Mouse (Mus musculus) MEL (cell line): ENCODE data around the gene Odf4. TPM values are rescaled to one million over a fixed set of nuclear protein-coding genes. Genes with fewer than 3 reads are reported as not detected.

Experiments
- DNase-seq: peaks from one replicate; pipeline ENCODE4 v3.0.0; 2011; ENCODE audit warnings: low read depth, low spot score
- H3K27ac ChIP-seq: 2 replicates; pipeline ENCODE4 v1.5.1; 2012; ENCODE audit warnings: low read depth, mild to moderate bottlenecking, control low read depth, low read length, moderate library complexity; ENCODE audit not compliant: control insufficient read depth
- H3K27me3 ChIP-seq, 2 experiments: fragments of 150-350 bp in 1 of 2; sonication (generic) in 1 of 2; 2 replicates each; pipeline ENCODE4 v1.6.1; 2012; ENCODE audit warnings: low read length in 2 of 2, mild to moderate bottlenecking in 2 of 2, improper control_type of control experiment in 1 of 2, moderate library complexity in 1 of 2; ENCODE audit not compliant: insufficient read depth in 2 of 2, control insufficient read depth in 1 of 2
- H3K36me3 ChIP-seq, 2 experiments: 2 replicates each; pipeline ENCODE4 v1.6.1; 2012 to 2014; ENCODE audit warnings: low read length in 2 of 2, improper control_type of control experiment in 1 of 2, inconsistent platforms in 1 of 2, mild to moderate bottlenecking in 1 of 2; ENCODE audit not compliant: insufficient read depth in 2 of 2, control insufficient read depth in 1 of 2
- H3K4me1 ChIP-seq, 2 experiments: fragments of 150-350 bp in 1 of 2; sonication (generic) in 1 of 2; 2 replicates each; pipeline ENCODE4 v1.6.1; 2012; ENCODE audit warnings: low read length in 2 of 2, improper control_type of control experiment in 1 of 2, mild to moderate bottlenecking in 1 of 2; ENCODE audit not compliant: insufficient read depth in 2 of 2, control insufficient read depth in 1 of 2
- H3K4me3 ChIP-seq, 2 experiments: fragments of 150-350 bp in 1 of 2; sonication (generic) in 1 of 2; 2 replicates each; pipeline ENCODE4 v1.5.1; 2012; ENCODE audit warnings: low read depth in 2 of 2, low read length in 2 of 2, mild to moderate bottlenecking in 2 of 2, moderate library complexity in 2 of 2, control low read depth in 1 of 2, improper control_type of control experiment in 1 of 2; ENCODE audit not compliant: control insufficient read depth in 1 of 2, insufficient read depth in 1 of 2
- H3K79me2 ChIP-seq: 2 replicates; pipeline ENCODE4 v1.6.1; 2012; ENCODE audit warnings: mild to moderate bottlenecking, low read length, moderate library complexity; ENCODE audit not compliant: control insufficient read depth, poor library complexity, insufficient read depth
- H3K9ac ChIP-seq: 2 replicates; pipeline ENCODE4 v1.6.1; 2012; ENCODE audit warnings: low read depth, mild to moderate bottlenecking, control low read depth, low read length, moderate library complexity; ENCODE audit not compliant: control insufficient read depth, poor library complexity, severe bottlenecking
- H3K9me3 ChIP-seq: fragments of 150-350 bp; sonication (generic); replicated peaks from 2 replicates; pipeline ENCODE4 v1.6.1; 2012; ENCODE audit warnings: mild to moderate bottlenecking, low read length, improper control_type of control experiment, moderate library complexity; ENCODE audit not compliant: insufficient read depth
- CHD1 ChIP-seq: IDR thresholded peaks from 2 replicates; pipeline ENCODE4 v1.6.1; 2012; ENCODE audit warnings: low read depth, mild to moderate bottlenecking, inconsistent platforms, low read length, improper control_type of control experiment
- CTCF ChIP-seq, 3 experiments: IDR thresholded peaks in 2 of 3; conservative IDR thresholded peaks in 1 of 3; 2 replicates each; pipeline ENCODE4 v1.5.1; 2011 to 2012; ENCODE audit warnings: low read length in 3 of 3, low read depth in 2 of 3, mild to moderate bottlenecking in 2 of 3, improper control_type of control experiment in 1 of 3, inconsistent platforms in 1 of 3, mixed read lengths in 1 of 3, moderate library complexity in 1 of 3; ENCODE audit not compliant: control insufficient read depth in 1 of 3, insufficient read depth in 1 of 3, poor library complexity in 1 of 3, severe bottlenecking in 1 of 3
- GABPA ChIP-seq: IDR thresholded peaks from 2 replicates; pipeline ENCODE4 v1.6.1; 2012; ENCODE audit warnings: low read depth, mild to moderate bottlenecking, inconsistent platforms, low read length, improper control_type of control experiment, moderate library complexity
- GATA1 ChIP-seq: IDR thresholded peaks from 2 replicates; pipeline ENCODE4 v1.6.1; 2011; ENCODE audit warnings: low read depth, low read length, improper control_type of control experiment
- MAX ChIP-seq: IDR thresholded peaks from 2 replicates; pipeline ENCODE4 v1.6.1; 2011; ENCODE audit warnings: low read length, improper control_type of control experiment
- MEF2A ChIP-seq: IDR thresholded peaks from 2 replicates; pipeline ENCODE4 v1.6.1; 2014; ENCODE audit warnings: low read depth, mild to moderate bottlenecking, inconsistent platforms, low read length, improper control_type of control experiment; ENCODE audit not compliant: poor library complexity, insufficient replicate concordance, severe bottlenecking; ENCODE audit errors: extremely low read depth
- MXI1 ChIP-seq: IDR thresholded peaks from 2 replicates; pipeline ENCODE4 v1.6.1; 2011; ENCODE audit warnings: mild to moderate bottlenecking, low read depth, low read length, improper control_type of control experiment
- NRF1 ChIP-seq: IDR thresholded peaks from 2 replicates; pipeline ENCODE4 v1.6.1; 2014; ENCODE audit warnings: low read depth, mild to moderate bottlenecking, inconsistent platforms, low read length, improper control_type of control experiment, moderate library complexity; ENCODE audit not compliant: poor library complexity, insufficient read depth, severe bottlenecking
- TCF12 ChIP-seq: IDR thresholded peaks from 2 replicates; pipeline ENCODE4 v1.6.1; 2014; ENCODE audit warnings: low read depth, mild to moderate bottlenecking, inconsistent platforms, low read length, improper control_type of control experiment, moderate library complexity
- USF1 ChIP-seq: IDR thresholded peaks from 2 replicates; pipeline ENCODE4 v1.6.1; 2014; ENCODE audit warnings: low read depth, mild to moderate bottlenecking, inconsistent platforms, low read length, improper control_type of control experiment, moderate library complexity
- ZC3H11A ChIP-seq: IDR thresholded peaks from 2 replicates; pipeline ENCODE4 v1.6.1; 2012; ENCODE audit warnings: low read depth, mild to moderate bottlenecking, inconsistent platforms, low read length, improper control_type of control experiment
- ZKSCAN1 ChIP-seq: IDR thresholded peaks from 2 replicates; pipeline ENCODE4 v1.6.1; 2012; ENCODE audit warnings: low read depth, mild to moderate bottlenecking, inconsistent platforms, low read length, improper control_type of control experiment, moderate library complexity
- ZMIZ1 ChIP-seq: IDR thresholded peaks from 2 replicates; pipeline ENCODE4 v1.6.1; 2012; ENCODE audit warnings: low read depth, mild to moderate bottlenecking, inconsistent platforms, low read length, improper control_type of control experiment, moderate library complexity
- ZNF384 ChIP-seq: IDR thresholded peaks from 2 replicates; pipeline ENCODE4 v1.6.1; 2012; ENCODE audit warnings: low read depth, mild to moderate bottlenecking, inconsistent platforms, low read length, improper control_type of control experiment
- polyA plus RNA-seq, 2 experiments: library from polyadenylated mRNA; stranded (reverse) in 1 of 2; unstranded in 1 of 2; fragments of >175 nt in 1 of 2; fragments of >200 nt in 1 of 2; gene quantifications; 2 replicates each; pipeline versions ENCODE4 v1.2.1 to v1.2.4; 2012; ENCODE audit warnings: low replicate concordance in 2 of 2, low read depth in 1 of 2; ENCODE audit not compliant: insufficient read length in 2 of 2, insufficient read depth in 1 of 2, missing spikeins in 1 of 2
- total RNA-seq: library from RNA; depleted of rRNA; stranded (reverse); fragments of 300-350 nt; gene quantifications from 2 replicates; pipeline ENCODE4 v1.2.3, GENCODE M21; 2012; rRNA removed

Gene Odf4
- total RNA-seq (not detected in 2 replicates), polyA plus RNA-seq (not detected)

GRCm38 (mm10) chr11:68926981-68927380 lies at the start of gene Odf4:
Gene Odf4, minus strand, starts transcription at chr11:68927081.
- H3K9me3 ChIP-seq: no peaks in the 10 kb centered on the region
- TF ChIP-seq ZMIZ1: no peak
- no peak for TF ChIP-seq CHD1
- no peak for TF ChIP-seq GATA1
- TF ChIP-seq ZKSCAN1: no peak
- no peak for TF ChIP-seq MXI1
- H3K9ac ChIP-seq: no peak within 1 kb of the TSS
- DNase-seq: no peak
- H3K36me3 ChIP-seq: peaks cover 0 to 8% of the 10 kb centered on the region in 2 experiments; a peak in 2 of 4 replicates
- H3K27me3 ChIP-seq: no peaks in the 10 kb centered on the region; a peak in 1 of 4 replicates
- H3K79me2 ChIP-seq: no peaks in the 10 kb centered on the region
- H3K4me1 ChIP-seq: peaks cover 6 to 9% of the 10 kb centered on the region in 2 experiments
- H3K27ac ChIP-seq: no peak within 1 kb of the TSS
- H3K4me3 ChIP-seq: no peak within 1 kb of the TSS

- H3K27me3 ChIP-seq: no peaks in the 10 kb centered on the region
- no peak overlapping the region for H3K27ac ChIP-seq
- no peak overlapping the region for H3K4me3 ChIP-seq
- no peaks in the 10 kb centered on the region for H3K9me3 ChIP-seq
- H3K4me1 ChIP-seq: peaks cover 6 to 16% of the 10 kb centered on the region in 2 experiments
- peaks cover 0 to 10% of the 10 kb centered on the region in 2 experiments; a peak in 2 of 4 replicates for H3K36me3 ChIP-seq
- no peaks in the 10 kb centered on the region; the same call in 1 of the 2 replicates for H3K79me2 ChIP-seq
- TF ChIP-seq ZMIZ1 (no peak), TCF12 (no peak), MXI1 (no peak), ZNF384 (no peak), NRF1 (no peak), MEF2A (no peak), GABPA (no peak), CTCF (IDR thresholded peaks at IDR 0.05 in 2 of 3, conservative IDR thresholded peaks at IDR 0.05 in 1 of 3; ENCODE audit: control insufficient read depth in 1 of 3, insufficient read depth in 1 of 3, low read depth in 2 of 3, low read length in 3 of 3, poor library complexity in 1 of 3, severe bottlenecking in 1 of 3) (no peak), MAX (no peak), USF1 (no peak), ZC3H11A (no peak)
- no peak for DNase-seq
- no peak overlapping the region for H3K9ac ChIP-seq
Observed at GRCm38 (mm10) chr11:68975601-68976000, 48.7 kb upstream of the Odf4 start.
